Mouse (Mus musculus) stomach, postnatal 0 days (tissue): Measurements from ENCODE around the gene Spryd4. TPM values are rescaled to one million over a fixed set of nuclear protein-coding genes. Genes with fewer than 3 reads are reported as not detected.

Experiments used
- ATAC-seq: fragments of 200-750 bp; cut with Nextera tagmentation; 2 replicates; pipeline ENCODE4 v1.8.0; 2017; ENCODE audit not compliant: low FRiP score, low TSS enrichment
- DNase-seq: peaks from one replicate; pipeline ENCODE4 v3.0.0-alpha.2; 2016; ENCODE audit warnings: low spot score
- H3K27ac ChIP-seq: fragments of 300-500 bp; sonication (generic); replicated peaks from 2 replicates; pipeline ENCODE4 v1.5.1; 2014; ENCODE audit warnings: mild to moderate bottlenecking, control low read depth
- H3K27me3 ChIP-seq: fragments of 300-500 bp; sonication (generic); 2 replicates; pipeline ENCODE4 v1.6.1; 2014; ENCODE audit warnings: low read length; ENCODE audit not compliant: control insufficient read depth, insufficient read depth
- H3K36me3 ChIP-seq: fragments of 300-500 bp; sonication (generic); 2 replicates; pipeline ENCODE4 v1.6.1; 2014; ENCODE audit warnings: low read length, mixed read lengths; ENCODE audit not compliant: control insufficient read depth, insufficient read depth
- H3K4me1 ChIP-seq: fragments of 300-500 bp; sonication (generic); replicated peaks from 2 replicates; pipeline ENCODE4 v1.6.1; 2014; ENCODE audit warnings: antibody characterized with exemption; ENCODE audit not compliant: control insufficient read depth, insufficient read depth
- H3K4me2 ChIP-seq: fragments of 300-500 bp; sonication (generic); replicated peaks from 2 replicates; pipeline ENCODE4 v1.6.1; 2014; ENCODE audit warnings: low read depth, mild to moderate bottlenecking, control low read depth, moderate library complexity
- H3K4me3 ChIP-seq: fragments of 300-500 bp; sonication (generic); 2 replicates; pipeline ENCODE4 v1.5.1; 2014; ENCODE audit warnings: low read depth, low read length, control low read depth
- H3K9ac ChIP-seq: fragments of 300-500 bp; sonication (generic); 2 replicates; pipeline ENCODE4 v1.6.1; 2014; ENCODE audit warnings: mild to moderate bottlenecking, low read length, control low read depth, mixed read lengths
- H3K9me3 ChIP-seq: fragments of 300-500 bp; sonication (generic); 2 replicates; pipeline ENCODE4 v1.6.1; 2016; ENCODE audit warnings: low read length; ENCODE audit not compliant: control insufficient read depth
- CTCF ChIP-seq: IDR thresholded peaks from 2 replicates; pipeline ENCODE4 v1.5.1; 2016; ENCODE audit warnings: antibody characterized with exemption, low read depth, mild to moderate bottlenecking, moderate library complexity
- EP300 ChIP-seq: optimal IDR thresholded peaks from 2 replicates; pipeline ENCODE3; 2016; ENCODE audit warnings: antibody characterized with exemption
- WGBS: fragments of 180-500 bp; shearing (Covaris S2); extraction: QIAGEN DNeasy Blood & Tissue Kit; methylation state at CpG from one replicate; pipeline ENCODE4 v1.1.7; 2014; 5-methylcytosine and 5-hydroxymethylcytosine counted together
- polyA plus RNA-seq: library from polyadenylated mRNA; unstranded; fragments of >200 nt; fragmentation: Nextera tagmentation; extraction: Ambion mirVana; gene quantifications from 2 replicates; pipeline ENCODE4 v1.2.1, GENCODE M21; 2015

Spryd4 gene
- polyA plus RNA-seq, 1 experiment from 2014 or later = 25.6 TPM

GRCm38 (mm10) chr10:128188242-128188877, 23.2 kb downstream of the Spryd4 start:
- H3K4me2 ChIP-seq = no peak overlapping the region
- H3K27me3 ChIP-seq = no peaks in the 10 kb centered on the region
- H3K4me1 ChIP-seq = no peaks in the 10 kb centered on the region
- 44% methylated on average over 2 of the region's 2 CpGs for WGBS
- no peak overlapping the region for H3K4me3 ChIP-seq
- DNase-seq (peak; percentile 74), ATAC-seq (no peak; the same call in 1 of the 2 replicates)
- no peak overlapping the region for H3K27ac ChIP-seq
- no peaks in the 10 kb centered on the region for H3K9me3 ChIP-seq
- TF ChIP-seq EP300 (no peak), CTCF (peak; percentile 89)
- H3K36me3 ChIP-seq = no peaks in the 10 kb centered on the region
- no peak overlapping the region for H3K9ac ChIP-seq

- no peak for DNase-seq
- Histone ChIP-seq H3K9ac (no peak overlapping the region), H3K27ac (no peak overlapping the region), H3K36me3 (no peaks in the 10 kb centered on the region), H3K4me3 (no peak overlapping the region), H3K27me3 (no peaks in the 10 kb centered on the region), H3K4me2 (no peak overlapping the region), H3K4me1 (no peaks in the 10 kb centered on the region), H3K9me3 (no peaks in the 10 kb centered on the region)
- ATAC-seq = no peak
- 64% methylated on average over 5 of the region's 5 CpGs for WGBS
- no peak for TF ChIP-seq EP300
- TF ChIP-seq CTCF = no peak
Observed at GRCm38 (mm10) chr10:128187181-128187605, 24.4 kb downstream of the Spryd4 start.

- peak; percentile 88 for ATAC-seq
- WGBS = 45% methylated on average over 2 of the region's 2 CpGs
Observed at GRCm38 (mm10) chr10:128185959-128186358, 25.6 kb downstream of the Spryd4 start.

GRCm38 (mm10) chr10:128185277-128185940, 26.2 kb downstream of the Spryd4 start:
- H3K27ac ChIP-seq = no peak overlapping the region
- TF ChIP-seq EP300 (no peak), CTCF (no peak)
- peak; percentile 20; the same call in 1 of the 2 replicates for ATAC-seq
- no peak overlapping the region for H3K4me3 ChIP-seq
- no peak overlapping the region for H3K9ac ChIP-seq
- no peak for DNase-seq
- H3K36me3 ChIP-seq = no peaks in the 10 kb centered on the region
- WGBS = 57% methylated on average over 6 of the region's 6 CpGs
- H3K4me2 ChIP-seq = no peak overlapping the region
- H3K9me3 ChIP-seq = no peaks in the 10 kb centered on the region
- no peaks in the 10 kb centered on the region for H3K4me1 ChIP-seq
- H3K27me3 ChIP-seq = no peaks in the 10 kb centered on the region

More at GRCm38 (mm10) chr10:128185959-128186358, 25.6 kb downstream of the Spryd4 start:
- Histone ChIP-seq H3K9ac (no peak overlapping the region), H3K4me2 (no peak overlapping the region), H3K36me3 (no peaks in the 10 kb centered on the region), H3K4me3 (no peak overlapping the region), H3K4me1 (no peaks in the 10 kb centered on the region), H3K9me3 (no peaks in the 10 kb centered on the region), H3K27ac (no peak overlapping the region), H3K27me3 (no peaks in the 10 kb centered on the region)
- TF ChIP-seq CTCF = peak; percentile 97
- TF ChIP-seq EP300 = no peak
- DNase-seq = peak; percentile 93

GRCm38 (mm10) chr10:128184296-128184695, 27.3 kb downstream of the Spryd4 start:
- TF ChIP-seq CTCF (no peak), EP300 (no peak)
- ATAC-seq (no peak), DNase-seq (no peak)
- Histone ChIP-seq H3K9ac (no peak overlapping the region), H3K27ac (no peak overlapping the region), H3K4me3 (no peak overlapping the region), H3K27me3 (no peaks in the 10 kb centered on the region), H3K36me3 (no peaks in the 10 kb centered on the region), H3K9me3 (no peaks in the 10 kb centered on the region), H3K4me1 (no peaks in the 10 kb centered on the region), H3K4me2 (no peak overlapping the region)
- WGBS = 50% methylated on average over 2 of the region's 2 CpGs

- ATAC-seq (0 out of 2 replicates have a peak, but pooled peaks have one; percentile 16), DNase-seq (no peak)
- TF ChIP-seq CTCF = no peak
- H3K9me3 ChIP-seq = no peaks in the 10 kb centered on the region
- WGBS = 2% methylated on average over 6 of the region's 6 CpGs
- H3K27me3 ChIP-seq = no peaks in the 10 kb centered on the region
- H3K4me3 ChIP-seq = peak within 1 kb of the TSS; percentile 20
- no peaks in the 10 kb centered on the region for H3K4me1 ChIP-seq
- peak within 1 kb of the TSS; percentile 37 for H3K4me2 ChIP-seq
- peak within 1 kb of the TSS; percentile 70 for H3K27ac ChIP-seq
- H3K36me3 ChIP-seq = no peaks in the 10 kb centered on the region
- peak within 1 kb of the TSS; percentile 28; the same call in 1 of the 2 replicates for H3K9ac ChIP-seq
Observed at GRCm38 (mm10) chr10:128179989-128180388, 31.6 kb downstream of the Spryd4 start, which contains the start of gene Rbms2. TSS of gene Rbms2 (minus strand) at chr10:128180297.
